Mouse (Mus musculus): Measurements from ENCODE around the gene Trp73. TPM values are rescaled to one million over a fixed set of nuclear protein-coding genes. Genes with fewer than 3 reads are reported as not detected.

Gene Trp73
- polyA plus RNA-seq, 1 experiment from 2014 or later = not detected

- no peak overlapping the region for H3K9ac ChIP-seq
- no peaks in the 10 kb centered on the region for H3K36me3 ChIP-seq (replicated peaks)
- peaks cover 22% of the 10 kb centered on the region for H3K4me1 ChIP-seq (replicated peaks)
- H3K4me2 ChIP-seq = no peak overlapping the region
- H3K9me3 ChIP-seq (replicated peaks) = no peaks in the 10 kb centered on the region
- WGBS (ENCODE audit: insufficient replicate concordance) = 21% methylated on average over 5 of the region's 5 CpGs
- peaks cover 58% of the 10 kb centered on the region for H3K27me3 ChIP-seq
- no peak for ATAC-seq (ENCODE audit: insufficient read depth)
- no peak overlapping the region for H3K4me3 ChIP-seq (replicated peaks)
- no peak overlapping the region for H3K27ac ChIP-seq (replicated peaks)
Observed at GRCm38 (mm10) chr4:154167053-154167452, 27.0 kb upstream of the Trp73 start.

GRCm38 (mm10) chr4:154163296-154163695 is 23.3 kb upstream of the Trp73 start:
- Histone ChIP-seq H3K4me1 (replicated peaks) (peaks cover 44% of the 10 kb centered on the region), H3K9ac (no peak overlapping the region), H3K4me2 (no peak overlapping the region), H3K36me3 (replicated peaks) (peaks cover 7% of the 10 kb centered on the region), H3K9me3 (replicated peaks) (no peaks in the 10 kb centered on the region), H3K4me3 (replicated peaks) (no peak overlapping the region), H3K27me3 (peaks cover 20% of the 10 kb centered on the region), H3K27ac (replicated peaks) (peak overlapping the region; percentile 100; the same call in 1 of the 2 replicates)
- ATAC-seq (ENCODE audit: insufficient read depth) = no peak
- WGBS (ENCODE audit: insufficient replicate concordance) = 16% methylated on average over 7 of the region's 7 CpGs

- Histone ChIP-seq H3K4me2 (peak within 1 kb of the TSS; percentile 92), H3K4me3 (replicated peaks) (peak within 1 kb of the TSS; percentile 87), H3K27me3 (no peaks in the 10 kb centered on the region), H3K27ac (replicated peaks) (peak within 1 kb of the TSS; percentile 100), H3K9me3 (replicated peaks) (no peaks in the 10 kb centered on the region), H3K4me1 (replicated peaks) (peaks cover 52% of the 10 kb centered on the region), H3K36me3 (replicated peaks) (peaks cover 32% of the 10 kb centered on the region), H3K9ac (peak within 1 kb of the TSS; percentile 86)
- 1% methylated on average over 75 of the region's 75 CpGs for WGBS (ENCODE audit: insufficient replicate concordance)
- peak; percentile 93 for ATAC-seq (ENCODE audit: insufficient read depth)
Observed at GRCm38 (mm10) chr4:154160538-154161390, 20.8 kb upstream of the Trp73 start, which contains the start of gene Tprgl. Tprgl (minus strand) TSS chr4:154160666.

GRCm38 (mm10) chr4:154159961-154160537 is 20.0 kb upstream of the Trp73 start:
- H3K4me3 ChIP-seq (replicated peaks) = peak overlapping the region; percentile 87
- H3K9me3 ChIP-seq (replicated peaks) = no peaks in the 10 kb centered on the region
- ATAC-seq (ENCODE audit: insufficient read depth) = peak; percentile 40
- peaks cover 40% of the 10 kb centered on the region for H3K36me3 ChIP-seq (replicated peaks)
- H3K27me3 ChIP-seq = no peaks in the 10 kb centered on the region
- WGBS (ENCODE audit: insufficient replicate concordance) = 2% methylated on average over 46 of the region's 47 CpGs
- H3K4me1 ChIP-seq (replicated peaks) = peaks cover 55% of the 10 kb centered on the region
- peak overlapping the region; percentile 75 for H3K4me2 ChIP-seq
- H3K27ac ChIP-seq (replicated peaks) = peak overlapping the region; percentile 100
- peak overlapping the region; percentile 86 for H3K9ac ChIP-seq

DNA sequence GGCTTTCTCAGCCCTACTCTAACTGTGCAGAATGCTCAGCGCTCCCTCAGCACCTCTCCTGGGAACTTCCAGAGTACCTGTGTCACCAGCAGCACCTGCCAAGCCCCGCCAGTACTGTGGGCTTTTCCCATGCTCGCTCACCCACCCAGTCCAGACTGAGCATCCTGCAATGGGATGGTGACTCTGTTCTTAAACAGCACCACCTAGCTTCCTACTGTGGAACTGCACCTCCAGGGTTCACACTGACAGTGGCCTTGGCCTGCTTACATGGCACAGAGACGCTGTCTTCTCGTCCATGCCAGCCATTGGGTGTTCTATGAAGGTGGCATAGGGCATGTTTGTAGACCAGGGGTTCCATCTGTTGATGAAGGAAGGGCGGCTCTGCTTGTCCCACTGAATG is 19.0 kb upstream of the Trp73 start:
- Histone ChIP-seq H3K27me3 (no peaks in the 10 kb centered on the region), H3K4me1 (replicated peaks) (peaks cover 56% of the 10 kb centered on the region), H3K36me3 (replicated peaks) (peaks cover 50% of the 10 kb centered on the region), H3K4me2 (peak overlapping the region; percentile 75), H3K9me3 (replicated peaks) (no peaks in the 10 kb centered on the region), H3K4me3 (replicated peaks) (peak overlapping the region; percentile 87), H3K9ac (peak overlapping the region; percentile 86), H3K27ac (replicated peaks) (peak overlapping the region; percentile 100)
- WGBS (ENCODE audit: insufficient replicate concordance) = 12% methylated on average over 6 of the region's 6 CpGs
- ATAC-seq (ENCODE audit: insufficient read depth) = no peak

- WGBS (ENCODE audit: insufficient replicate concordance) = 88% methylated on average over 14 of the region's 14 CpGs
- Histone ChIP-seq H3K4me2 (0 out of 2 replicates have a peak overlapping the region, but pooled peaks have one; percentile 75), H3K9ac (no peak overlapping the region), H3K4me3 (replicated peaks) (no peak overlapping the region), H3K4me1 (replicated peaks) (peaks cover 47% of the 10 kb centered on the region), H3K27me3 (no peaks in the 10 kb centered on the region), H3K9me3 (replicated peaks) (no peaks in the 10 kb centered on the region), H3K36me3 (replicated peaks) (peaks cover 55% of the 10 kb centered on the region), H3K27ac (replicated peaks) (no peak overlapping the region)
- no peak for ATAC-seq (ENCODE audit: insufficient read depth)
Observed at GRCm38 (mm10) chr4:154157970-154158662, 18.1 kb upstream of the Trp73 start.

- no peaks in the 10 kb centered on the region for H3K27me3 ChIP-seq
- WGBS (ENCODE audit: insufficient replicate concordance) = 78% methylated on average over 7 of the region's 7 CpGs
- peaks cover 29% of the 10 kb centered on the region for H3K4me1 ChIP-seq (replicated peaks)
- no peak overlapping the region for H3K4me2 ChIP-seq
- no peaks in the 10 kb centered on the region for H3K9me3 ChIP-seq (replicated peaks)
- no peak for ATAC-seq (ENCODE audit: insufficient read depth)
- H3K9ac ChIP-seq = no peak overlapping the region
- no peak overlapping the region for H3K4me3 ChIP-seq (replicated peaks)
- peaks cover 76% of the 10 kb centered on the region for H3K36me3 ChIP-seq (replicated peaks)
- no peak overlapping the region for H3K27ac ChIP-seq (replicated peaks)
Observed at GRCm38 (mm10) chr4:154156050-154156449, 16.0 kb upstream of the Trp73 start.

- H3K4me3 ChIP-seq (replicated peaks) = no peak overlapping the region
- no peak overlapping the region for H3K4me2 ChIP-seq
- H3K9ac ChIP-seq = no peak overlapping the region
- WGBS (ENCODE audit: insufficient replicate concordance) = 75% methylated on average over 11 of the region's 11 CpGs
- no peak overlapping the region for H3K27ac ChIP-seq (replicated peaks)
- peaks cover 94% of the 10 kb centered on the region for H3K36me3 ChIP-seq (replicated peaks)
- H3K27me3 ChIP-seq = no peaks in the 10 kb centered on the region
- no peaks in the 10 kb centered on the region for H3K9me3 ChIP-seq (replicated peaks)
- H3K4me1 ChIP-seq (replicated peaks) = peaks cover 19% of the 10 kb centered on the region
- ATAC-seq (ENCODE audit: insufficient read depth) = no peak
Observed at GRCm38 (mm10) chr4:154154104-154154503, 14.1 kb upstream of the Trp73 start.

DNA sequence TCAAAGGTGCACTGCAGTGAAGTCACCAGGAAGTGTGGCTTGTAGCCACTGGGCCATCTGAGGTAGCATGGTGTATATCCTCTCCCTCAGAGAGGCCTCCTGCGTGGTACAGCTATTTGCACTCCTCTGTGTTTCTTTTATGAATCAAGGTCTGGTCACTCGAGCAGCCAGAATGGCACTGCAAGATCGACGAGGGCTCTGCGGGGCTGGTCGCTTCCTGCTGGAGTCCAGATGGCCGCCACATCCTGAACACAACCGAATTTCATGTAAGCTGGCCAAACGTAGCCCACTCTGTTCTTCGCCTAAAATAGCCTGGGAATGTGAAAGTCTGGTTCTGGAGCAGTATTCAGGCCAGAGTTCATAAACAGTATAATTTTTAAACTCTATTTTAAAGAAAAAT is 6.3 kb upstream of the Trp73 start:
- H3K36me3 ChIP-seq (replicated peaks) = peaks cover 54% of the 10 kb centered on the region
- H3K9ac ChIP-seq = no peak overlapping the region

DNA sequence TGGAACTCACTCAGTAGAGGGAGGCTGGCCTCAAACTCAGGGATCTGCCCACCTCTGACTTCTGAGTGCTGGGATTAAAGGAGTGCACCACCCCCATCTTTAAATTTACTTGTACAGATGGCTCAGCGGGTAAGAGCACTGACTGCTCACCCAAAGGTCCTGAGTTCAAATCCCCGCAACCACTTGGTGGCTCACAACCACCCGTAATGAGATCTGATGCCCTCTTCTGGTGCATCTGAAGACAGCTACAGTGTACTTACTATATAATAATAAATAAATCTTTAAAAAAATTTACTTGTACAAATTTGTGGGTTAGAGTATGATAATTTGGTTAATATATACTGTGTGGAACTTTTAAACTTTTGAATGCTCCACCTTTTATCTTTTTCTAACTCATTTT is 4.7 kb upstream of the Trp73 start:
- Histone ChIP-seq H3K4me3 (replicated peaks) (no peak overlapping the region), H3K27ac (replicated peaks) (no peak overlapping the region), H3K27me3 (peaks cover 24% of the 10 kb centered on the region), H3K9ac (no peak overlapping the region), H3K4me2 (no peak overlapping the region), H3K36me3 (replicated peaks) (peaks cover 38% of the 10 kb centered on the region), H3K9me3 (replicated peaks) (no peaks in the 10 kb centered on the region), H3K4me1 (replicated peaks) (peaks cover 42% of the 10 kb centered on the region)
- ATAC-seq (ENCODE audit: insufficient read depth) = no peak
- WGBS (ENCODE audit: insufficient replicate concordance) = 83% methylated on average over 3 of the region's 3 CpGs

More for the DNA sequence above, 6.3 kb upstream of the Trp73 start:
- Histone ChIP-seq H3K4me2 (no peak overlapping the region), H3K9me3 (replicated peaks) (no peaks in the 10 kb centered on the region), H3K27ac (replicated peaks) (no peak overlapping the region), H3K27me3 (peaks cover 8% of the 10 kb centered on the region), H3K4me1 (replicated peaks) (peaks cover 26% of the 10 kb centered on the region), H3K4me3 (replicated peaks) (no peak overlapping the region)
- 74% methylated on average over 10 of the region's 10 CpGs for WGBS (ENCODE audit: insufficient replicate concordance)
- ATAC-seq (ENCODE audit: insufficient read depth) = no peak
